Mouse (Mus musculus) mouse embryonic stem cell (cell line): ENCODE results near the gene Rcsd1.

Experiments used
- in situ Hi-C, 2 experiments: fragments of 300-500 bp; cut with MboI; formaldehyde crosslinking; loops; 1 replicate in 1 of 2; 3 replicates in 1 of 2; pipeline ENCODE4 v1.14.3; 2019 to 2020; ENCODE audit warnings: low sequenced_read_pairs in 2 of 2, low pct_unique_long_range_greater_than_20kb in 1 of 2, mixed read lengths in 1 of 2; ENCODE audit not compliant: unreplicated experiment in 1 of 2

Gene Rcsd1

GRCm38 (mm10) chr1:165617166-165617891 lies 92.2 kb downstream of the Rcsd1 start:
- in situ Hi-C loops = loop anchor here in 1 of 2 experiments (25.0 kb wide), 1 partner anchor 520 kb away; the partner anchor contains the start of genes Dusp27 and Gpa33

- in situ Hi-C loops = loop anchor here in 1 of 2 experiments (25.0 kb wide), 1 partner anchor 521 kb away; the partner anchor contains the start of genes Dusp27 and Gpa33
These were observed 92.9 kb downstream of the Rcsd1 start for GRCm38 (mm10) chr1:165616652-165617051.

- in situ Hi-C loops = loop anchor here in 1 of 2 experiments (25.0 kb wide), 1 partner anchor 523 kb away; the partner anchor contains the start of genes Dusp27 and Gpa33
These were observed 94.8 kb downstream of the Rcsd1 start for GRCm38 (mm10) chr1:165614793-165615192.

DNA sequence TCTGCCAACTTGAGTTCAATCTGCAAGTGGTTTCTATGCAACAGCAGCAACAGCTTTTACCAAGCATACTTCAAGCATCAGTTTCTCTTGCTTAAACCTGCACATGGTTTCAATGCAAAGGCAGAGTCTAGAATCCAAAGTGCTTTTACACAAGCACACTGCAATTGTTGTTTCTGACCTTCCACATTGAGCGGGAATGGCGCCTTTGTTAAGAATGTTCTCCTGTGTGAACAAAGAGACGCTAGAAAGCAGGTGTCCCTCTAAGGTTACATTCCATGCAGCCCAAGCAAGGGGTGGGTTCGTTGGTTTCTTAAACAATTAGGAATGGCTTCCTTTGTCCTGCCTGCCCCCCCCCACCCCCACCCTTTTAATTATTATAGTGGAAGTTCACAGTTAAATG lies 95.6 kb downstream of the Rcsd1 start:
- in situ Hi-C loops = loop anchor here in 1 of 2 experiments (25.0 kb wide), 1 partner anchor 523 kb away; the partner anchor contains the start of genes Dusp27 and Gpa33

- in situ Hi-C loops = loop anchor here in 1 of 2 experiments (25.0 kb wide), 1 partner anchor 525 kb away; the partner anchor contains the start of genes Dusp27 and Gpa33
These were observed 96.8 kb downstream of the Rcsd1 start for GRCm38 (mm10) chr1:165612714-165613113.

DNA sequence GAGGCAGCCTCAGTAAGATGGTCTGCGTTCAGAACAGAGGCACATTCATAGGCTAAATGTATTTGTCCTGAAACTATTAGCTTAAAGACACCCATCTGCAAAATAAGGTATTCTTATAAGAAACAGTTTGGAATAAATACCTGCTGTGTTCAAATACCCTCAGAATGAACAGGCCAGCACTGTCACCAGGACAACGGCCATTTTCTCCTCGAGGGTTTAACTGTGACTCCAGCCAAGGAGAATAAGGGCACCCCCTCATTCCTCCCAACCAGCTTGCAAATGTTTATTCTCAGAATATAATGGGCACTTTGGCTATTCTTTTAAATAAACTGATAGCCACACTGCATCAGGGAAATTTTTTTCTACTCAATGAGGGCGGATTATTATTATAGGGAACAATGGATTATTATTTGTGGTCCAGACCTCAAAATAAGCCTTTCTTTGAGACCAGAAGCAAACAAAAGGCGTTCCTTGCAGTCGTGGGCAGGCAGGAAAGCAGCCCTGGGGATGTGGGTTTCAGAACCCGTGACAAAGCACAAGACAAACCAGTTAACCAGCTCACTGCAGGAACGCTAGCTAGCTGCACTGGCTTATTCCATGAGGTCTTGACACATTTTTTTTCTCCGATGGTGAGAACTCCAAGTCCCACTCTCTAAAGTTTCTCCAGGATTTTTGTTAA lies 99.1 kb downstream of the Rcsd1 start:
- in situ Hi-C loops = loop anchor here in 1 of 2 experiments (25.0 kb wide), 1 partner anchor 527 kb away; the partner anchor contains the start of genes Dusp27 and Gpa33

- in situ Hi-C loops = loop anchor here in 1 of 2 experiments (25.0 kb wide), 1 partner anchor 528 kb away; the partner anchor contains the start of genes Dusp27 and Gpa33
These were observed 99.8 kb downstream of the Rcsd1 start for GRCm38 (mm10) chr1:165609495-165610320.

- in situ Hi-C loops = loop anchor here in 1 of 2 experiments (25.0 kb wide), 1 partner anchor 528 kb away; the partner anchor contains the start of genes Dusp27 and Gpa33
These were observed 100.7 kb downstream of the Rcsd1 start for GRCm38 (mm10) chr1:165608904-165609303.

GRCm38 (mm10) chr1:165605774-165606173 lies 103.8 kb downstream of the Rcsd1 start:
- in situ Hi-C loops = loop anchor here in 1 of 2 experiments (25.0 kb wide), 1 partner anchor 532 kb away; the partner anchor contains the start of genes Dusp27 and Gpa33

DNA sequence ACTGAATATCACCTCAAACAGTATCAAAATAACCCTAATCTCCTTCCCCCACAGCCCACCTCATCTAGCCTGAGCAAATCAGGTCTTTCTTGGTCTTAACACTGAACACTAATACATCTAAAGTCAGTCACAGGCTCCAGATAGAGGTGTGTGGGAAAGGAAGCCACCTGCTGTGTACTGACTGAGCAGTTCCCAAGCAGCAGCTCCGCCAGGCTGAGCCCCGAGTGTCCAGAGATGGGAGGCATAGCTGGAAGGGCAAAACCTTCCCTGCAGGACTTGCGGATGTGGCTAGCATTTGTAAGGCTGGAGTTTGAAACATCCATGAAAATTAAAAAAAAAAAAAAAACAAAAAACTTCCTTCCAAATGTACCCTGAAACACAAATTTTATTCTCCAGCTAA lies 104.4 kb downstream of the Rcsd1 start:
- in situ Hi-C loops = loop anchor here in 1 of 2 experiments (25.0 kb wide), 1 partner anchor 532 kb away; the partner anchor contains the start of genes Dusp27 and Gpa33

DNA sequence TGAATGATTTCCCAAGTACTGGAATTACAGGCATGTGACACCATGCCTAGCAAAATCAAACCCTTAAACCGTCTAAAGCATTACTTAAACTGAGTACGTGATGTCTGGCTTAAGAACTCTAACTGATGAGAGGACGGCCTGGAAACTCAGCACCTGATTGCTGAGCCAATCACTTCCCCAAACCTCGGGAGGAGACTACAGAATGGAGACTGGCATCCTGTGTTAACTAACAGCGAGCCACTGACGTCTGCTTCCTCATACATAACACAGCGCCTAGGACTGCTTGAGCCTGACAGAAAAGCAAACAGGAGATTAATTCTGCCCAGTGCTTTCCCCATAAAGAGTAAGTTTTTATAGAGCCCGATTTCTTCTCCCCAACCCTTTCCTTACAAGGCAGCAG lies 105.4 kb downstream of the Rcsd1 start:
- in situ Hi-C loops = loop anchor here in 1 of 2 experiments (25.0 kb wide), 1 partner anchor 533 kb away; the partner anchor contains the start of genes Dusp27 and Gpa33

DNA sequence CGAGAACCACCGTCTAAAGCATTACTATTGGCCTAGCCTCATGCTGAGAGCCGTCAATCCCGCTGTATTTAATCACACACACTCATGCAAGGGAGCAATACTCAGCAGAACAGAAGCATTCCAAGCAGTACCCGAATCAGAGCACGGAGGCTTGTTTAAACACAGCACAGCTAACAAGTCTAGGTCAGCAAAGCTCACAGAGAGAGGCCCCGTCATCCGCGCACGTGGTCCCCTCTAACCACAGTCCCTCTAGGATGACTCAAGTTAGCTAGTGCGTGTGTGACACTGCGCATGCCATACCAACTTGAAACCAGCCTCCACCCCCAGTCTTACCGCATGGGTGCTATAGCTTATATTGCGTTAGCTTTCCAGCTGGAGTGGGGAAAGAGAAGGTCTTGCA lies 106.3 kb downstream of the Rcsd1 start:
- in situ Hi-C loops = loop anchor here in 1 of 2 experiments (25.0 kb wide), 1 partner anchor 534 kb away; the partner anchor contains the start of genes Dusp27 and Gpa33

GRCm38 (mm10) chr1:165601775-165602280 lies 107.7 kb downstream of the Rcsd1 start:
- in situ Hi-C loops = loop anchor here in 1 of 2 experiments (25.0 kb wide), 1 partner anchor 535 kb away; the partner anchor contains the start of genes Dusp27 and Gpa33
